Mouse (Mus musculus): ENCODE measurements around the gene Kif19a.

DNA sequence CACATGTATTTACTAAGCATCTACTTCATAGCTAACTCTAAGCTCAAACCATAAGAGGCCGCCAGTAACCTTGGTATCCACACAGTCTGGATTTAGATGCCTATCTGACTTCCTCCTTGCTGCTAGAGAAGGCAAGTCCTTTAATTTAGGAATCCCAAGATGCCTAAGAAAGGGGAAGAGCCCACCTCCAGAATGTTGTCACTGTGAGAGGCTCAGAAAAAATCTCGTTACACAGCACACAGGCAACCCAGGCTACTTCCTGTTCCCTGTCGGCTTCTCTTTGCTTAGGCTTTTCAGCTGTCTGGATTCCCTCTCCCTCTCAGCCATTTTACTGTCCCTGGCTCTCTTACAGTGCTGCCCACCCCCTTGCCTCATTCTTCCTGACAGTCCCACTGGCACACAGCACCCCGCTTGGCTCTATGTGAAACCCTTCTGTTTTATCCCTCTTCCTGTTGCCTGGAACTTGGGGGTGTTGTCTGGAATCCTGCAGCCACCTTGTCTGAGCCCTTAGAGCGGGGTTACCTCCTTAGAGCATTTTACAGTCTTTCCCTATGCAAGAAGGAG, 27.8 kb downstream of the Kif19a start:
- no peak for TF ChIP-seq CTCF (IDR thresholded peaks at IDR 0.05; ENCODE audit: borderline replicate concordance, insufficient read depth, low read length)
- no peak for TF ChIP-seq POLR2A (IDR thresholded peaks at IDR 0.05; ENCODE audit: low read depth, low read length)
